Mouse (Mus musculus) kidney, embryonic 15.5 days (tissue): ENCODE measurements at regions not wholly inside any gene's neighbourhood (a gene's known extent, or its start where the extent isn't known, plus 50 kb on each side); places are given as distances from the start of the nearest gene placed in this dataset.

ENCODE experiments used
- ATAC-seq: fragments of 200-750 bp; cut with Nextera tagmentation; replicated peaks from 2 replicates; pipeline ENCODE4 v1.8.0; 2017; ENCODE audit warnings: moderate TSS enrichment; ENCODE audit not compliant: low FRiP score
- H3K27ac ChIP-seq: fragments of 300-500 bp; sonication (generic); 2 replicates; pipeline ENCODE4 v1.5.1; 2015; ENCODE audit warnings: mild to moderate bottlenecking, inconsistent platforms
- H3K27me3 ChIP-seq: fragments of 300-500 bp; sonication (generic); 2 replicates; pipeline ENCODE4 v1.6.1; 2015; ENCODE audit warnings: inconsistent platforms
- H3K36me3 ChIP-seq: fragments of 300-500 bp; sonication (generic); 2 replicates; pipeline ENCODE4 v1.6.1; 2015; ENCODE audit warnings: inconsistent platforms
- H3K4me1 ChIP-seq: fragments of 300-500 bp; sonication (generic); 2 replicates; pipeline ENCODE4 v1.6.1; 2015; ENCODE audit warnings: inconsistent platforms
- H3K4me2 ChIP-seq: fragments of 300-500 bp; sonication (generic); 2 replicates; pipeline ENCODE4 v1.6.1; 2015; ENCODE audit warnings: moderate library complexity, mild to moderate bottlenecking, inconsistent platforms
- H3K4me3 ChIP-seq: fragments of 300-500 bp; sonication (generic); replicated peaks from 2 replicates; pipeline ENCODE4 v1.5.1; 2015; ENCODE audit warnings: mild to moderate bottlenecking, inconsistent platforms
- H3K9ac ChIP-seq: fragments of 300-500 bp; sonication (generic); 2 replicates; pipeline ENCODE4 v1.6.1; 2015; ENCODE audit warnings: mild to moderate bottlenecking, inconsistent platforms
- H3K9me3 ChIP-seq: fragments of 300-500 bp; sonication (generic); replicated peaks from 2 replicates; pipeline ENCODE4 v1.6.1; 2016; ENCODE audit warnings: inconsistent platforms
- WGBS: fragments of 180-500 bp; shearing (Covaris S2); methylation state at CpG from one replicate; pipeline ENCODE4 v1.1.7; 2015; ENCODE audit warnings: mixed read lengths; 5-methylcytosine and 5-hydroxymethylcytosine counted together

DNA sequence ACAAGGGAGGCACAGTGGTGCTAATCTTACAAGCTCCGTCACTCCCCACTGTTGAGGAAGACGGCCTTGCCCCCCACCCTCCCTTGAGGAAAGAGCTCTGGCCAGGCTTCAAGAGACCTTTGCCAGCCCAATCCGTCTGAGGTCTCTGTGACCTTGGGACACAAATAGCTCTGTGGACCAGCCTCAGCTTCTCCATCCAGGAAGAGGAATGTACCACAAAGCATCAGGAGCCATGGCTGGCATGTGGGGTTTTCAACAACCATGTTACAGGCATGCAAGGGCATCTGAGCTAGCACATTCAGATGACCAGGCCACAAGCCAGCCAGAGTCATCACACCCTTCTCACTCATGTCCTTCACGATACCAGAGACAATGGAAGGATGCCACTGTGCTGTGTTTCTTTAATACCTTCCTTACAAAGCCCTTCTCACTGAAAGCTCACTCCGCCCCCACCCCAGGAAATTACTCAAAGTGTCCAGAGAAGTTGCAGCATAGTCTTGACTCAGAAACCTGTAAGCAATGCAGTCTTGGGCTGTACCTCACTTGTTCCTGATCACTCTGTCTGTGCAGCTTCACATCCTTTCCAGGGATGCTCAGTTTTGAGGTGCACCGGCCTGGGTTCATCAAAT, 148.8 kb upstream of the Rreb1 start:
- H3K9me3 ChIP-seq: no peaks in the 10 kb centered on the region
- H3K27ac ChIP-seq: no peak overlapping the region
- H3K4me3 ChIP-seq: no peak overlapping the region
- no peaks in the 10 kb centered on the region for H3K36me3 ChIP-seq
- no peak overlapping the region for H3K4me2 ChIP-seq
- H3K4me1 ChIP-seq: no peaks in the 10 kb centered on the region
- 71% methylated on average over 6 of the region's 6 CpGs for WGBS
- ATAC-seq: no peak
- no peaks in the 10 kb centered on the region for H3K27me3 ChIP-seq
- no peak overlapping the region for H3K9ac ChIP-seq

DNA sequence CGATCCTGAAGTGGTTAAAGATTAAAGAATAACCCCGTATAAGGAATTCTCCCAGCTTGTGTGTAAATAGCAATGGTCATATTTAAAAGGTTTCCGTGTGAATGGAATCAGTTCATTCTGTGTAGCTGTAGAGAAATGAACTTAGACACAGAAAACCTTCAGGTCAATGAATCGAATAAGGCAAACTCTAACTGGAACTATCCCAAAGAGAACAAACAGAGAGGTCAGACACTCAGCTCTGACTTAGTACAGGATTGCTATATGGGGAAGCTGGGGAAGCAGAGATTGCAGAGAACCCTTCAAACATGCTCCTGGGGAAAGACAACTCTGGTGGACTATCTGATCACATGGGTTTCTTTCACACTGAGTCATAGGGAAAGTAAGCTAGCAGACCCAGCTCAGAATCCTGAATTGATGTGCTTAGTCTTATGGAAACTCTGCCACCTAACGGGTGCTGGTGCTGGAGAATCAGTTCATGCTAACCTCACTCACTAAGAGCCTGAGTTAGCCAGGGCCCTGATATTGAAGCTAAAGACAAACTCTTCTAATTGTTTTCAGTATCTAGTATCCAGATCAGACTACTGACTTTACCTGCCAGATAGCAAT, 145.3 kb upstream of the Rreb1 start:
- H3K36me3 ChIP-seq: no peaks in the 10 kb centered on the region
- no peak overlapping the region for H3K4me3 ChIP-seq
- WGBS: 87% methylated on average over 5 of the region's 5 CpGs
- ATAC-seq: no peak
- no peak overlapping the region for H3K9ac ChIP-seq
- H3K27ac ChIP-seq: no peak overlapping the region
- H3K4me1 ChIP-seq: peaks cover 7% of the 10 kb centered on the region
- no peaks in the 10 kb centered on the region for H3K27me3 ChIP-seq
- no peaks in the 10 kb centered on the region for H3K9me3 ChIP-seq
- H3K4me2 ChIP-seq: no peak overlapping the region

DNA sequence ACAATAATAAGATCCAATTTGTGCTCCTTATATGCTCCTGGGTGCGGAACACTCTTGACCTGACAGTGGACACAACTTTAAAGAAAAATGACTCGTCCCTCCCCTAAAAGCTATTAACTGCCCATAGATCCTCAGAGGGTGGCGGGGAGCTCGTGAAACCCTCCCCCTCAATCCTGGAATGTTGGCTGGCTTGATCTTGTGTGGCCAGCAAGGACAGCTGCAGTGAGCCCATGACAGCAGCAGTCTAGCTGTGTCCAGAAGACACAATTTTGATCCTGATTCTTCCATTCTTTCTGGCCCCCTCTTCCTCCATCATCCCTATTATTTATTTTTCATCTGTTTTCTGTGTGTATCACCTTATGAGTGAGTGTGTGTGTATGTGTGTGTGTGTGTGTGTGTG, 141.8 kb upstream of the Rreb1 start:
- H3K27ac ChIP-seq: no peak overlapping the region
- H3K4me1 ChIP-seq: peaks cover 12% of the 10 kb centered on the region
- ATAC-seq: no peak
- H3K36me3 ChIP-seq: no peaks in the 10 kb centered on the region
- no peak overlapping the region for H3K4me2 ChIP-seq
- no peaks in the 10 kb centered on the region for H3K27me3 ChIP-seq
- H3K4me3 ChIP-seq: no peak overlapping the region
- WGBS: 38% methylated on average over 4 of the region's 4 CpGs
- no peaks in the 10 kb centered on the region for H3K9me3 ChIP-seq
- H3K9ac ChIP-seq: no peak overlapping the region

DNA sequence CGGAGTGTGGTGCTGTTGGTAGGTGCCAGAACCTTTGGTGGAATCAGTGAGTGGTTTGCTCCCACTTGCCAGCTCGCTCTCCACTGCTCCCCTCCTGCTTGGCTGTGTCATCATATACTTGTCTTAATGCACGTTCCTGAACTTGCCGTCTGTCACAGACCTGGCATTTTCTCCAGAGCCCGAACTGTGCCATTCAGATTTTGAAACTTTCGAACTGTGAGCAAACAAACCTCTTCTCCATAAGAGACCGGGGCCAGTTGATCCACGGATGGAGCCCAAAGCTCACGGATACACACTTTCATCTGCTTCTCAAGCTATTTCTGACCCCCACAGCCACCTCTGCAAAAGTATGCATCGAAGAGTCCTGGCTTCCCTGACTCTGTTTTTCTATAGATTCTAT, 141.0 kb upstream of the Rreb1 start:
- peaks cover 12% of the 10 kb centered on the region for H3K4me1 ChIP-seq
- no peak for ATAC-seq
- H3K4me3 ChIP-seq: no peak overlapping the region
- no peaks in the 10 kb centered on the region for H3K27me3 ChIP-seq
- no peaks in the 10 kb centered on the region for H3K36me3 ChIP-seq
- H3K9me3 ChIP-seq: no peaks in the 10 kb centered on the region
- WGBS: 82% methylated on average over 10 of the region's 10 CpGs
- H3K4me2 ChIP-seq: no peak overlapping the region
- no peak overlapping the region for H3K27ac ChIP-seq
- H3K9ac ChIP-seq: no peak overlapping the region

DNA sequence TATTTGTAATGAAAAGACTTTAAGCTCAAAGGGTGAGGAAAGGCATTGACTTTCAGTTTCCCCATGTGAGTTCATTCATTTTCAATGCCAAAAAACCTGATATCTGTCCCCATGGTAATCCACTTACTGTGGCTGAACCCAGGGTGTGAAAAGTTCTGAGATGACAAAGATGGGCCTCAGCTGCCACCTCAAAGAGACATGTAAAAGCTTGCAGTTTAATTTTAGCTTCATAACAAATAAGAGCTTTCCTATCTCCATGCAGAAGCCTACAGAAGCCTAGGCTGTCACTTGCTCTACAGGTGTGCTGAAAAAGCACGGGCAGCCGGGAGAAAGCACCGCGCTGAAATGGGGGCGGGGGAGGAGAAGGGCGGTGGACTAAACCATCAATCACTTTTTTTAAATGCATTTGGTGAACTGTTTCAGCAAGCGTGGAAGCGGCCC, 140.1 kb upstream of the Rreb1 start:
- Histone ChIP-seq H3K9me3 (no peaks in the 10 kb centered on the region), H3K36me3 (no peaks in the 10 kb centered on the region)

DNA sequence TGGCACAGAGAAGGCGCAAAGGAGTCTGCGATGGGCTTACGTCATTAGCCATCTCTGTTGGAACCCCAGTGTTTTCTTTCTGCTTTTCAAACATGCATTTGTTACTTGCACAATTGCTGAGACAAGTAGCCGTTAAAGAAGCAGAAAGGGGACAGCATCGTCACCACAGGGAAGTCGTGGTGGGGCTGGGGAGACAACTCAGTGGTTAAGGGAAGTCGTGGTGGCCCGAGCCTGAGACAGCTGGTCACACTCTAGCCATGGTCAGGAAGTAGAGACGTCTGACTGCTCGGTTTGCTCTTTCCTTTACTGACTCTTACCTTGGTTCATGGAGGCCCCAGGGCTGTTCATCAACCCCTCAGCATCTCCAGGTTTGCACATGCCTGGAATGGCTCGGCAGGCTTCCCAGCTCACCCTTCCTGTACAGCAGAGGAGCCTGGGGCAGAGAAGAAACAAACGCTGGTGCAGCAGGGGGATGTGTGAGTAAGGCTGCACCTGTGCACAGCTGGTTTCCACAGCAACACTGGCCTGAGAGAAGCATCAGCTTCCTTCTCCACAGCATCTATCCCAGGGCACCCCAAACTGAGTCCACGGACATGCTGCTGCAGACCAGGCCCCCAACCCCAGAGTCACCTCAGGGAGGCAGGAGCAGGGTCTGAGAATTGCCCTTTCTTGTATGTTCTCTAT, 135.6 kb upstream of the Rreb1 start:
- no peak overlapping the region for H3K27ac ChIP-seq
- no peak overlapping the region for H3K4me3 ChIP-seq
- no peak for ATAC-seq
- H3K9me3 ChIP-seq: no peaks in the 10 kb centered on the region
- WGBS: 63% methylated on average over 13 of the region's 13 CpGs
- no peak overlapping the region for H3K4me2 ChIP-seq
- no peaks in the 10 kb centered on the region for H3K27me3 ChIP-seq
- peaks cover 10% of the 10 kb centered on the region for H3K4me1 ChIP-seq
- no peaks in the 10 kb centered on the region for H3K36me3 ChIP-seq
- no peak overlapping the region for H3K9ac ChIP-seq

More for the DNA sequence above, 140.1 kb upstream of the Rreb1 start:
- Histone ChIP-seq H3K27me3 (no peaks in the 10 kb centered on the region), H3K4me2 (no peak overlapping the region), H3K9ac (no peak overlapping the region), H3K4me3 (no peak overlapping the region), H3K4me1 (peaks cover 12% of the 10 kb centered on the region), H3K27ac (no peak overlapping the region)
- 11% methylated on average over 8 of the region's 8 CpGs for WGBS
- ATAC-seq: no peak; the same call in 1 of the 2 replicates

DNA sequence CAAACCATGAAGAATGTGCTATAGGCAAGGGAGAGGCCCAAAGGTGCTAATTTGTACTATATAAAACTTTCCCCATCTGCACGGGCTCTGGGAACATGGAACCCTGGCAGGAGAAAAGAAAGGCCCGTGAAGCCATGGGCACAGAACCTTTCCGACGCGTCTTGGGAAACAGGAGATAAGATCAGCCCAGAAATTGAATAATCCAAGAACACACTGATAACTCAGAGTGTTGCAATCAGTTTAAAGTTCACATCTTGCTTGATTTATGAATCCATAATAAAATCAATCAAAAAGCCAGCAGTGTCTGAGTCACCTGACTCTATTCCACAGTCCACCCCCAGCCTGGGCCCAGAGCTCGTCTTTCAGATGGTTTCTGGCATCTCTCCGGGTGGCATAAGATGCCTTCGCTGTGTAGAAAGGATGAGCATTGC, 133.4 kb upstream of the Rreb1 start:
- no peak for ATAC-seq
- H3K4me3 ChIP-seq: no peak overlapping the region
- WGBS: 65% methylated on average over 8 of the region's 8 CpGs
- no peaks in the 10 kb centered on the region for H3K27me3 ChIP-seq
- H3K9me3 ChIP-seq: no peaks in the 10 kb centered on the region
- no peak overlapping the region for H3K27ac ChIP-seq
- H3K36me3 ChIP-seq: no peaks in the 10 kb centered on the region
- H3K4me2 ChIP-seq: no peak overlapping the region
- no peak overlapping the region for H3K9ac ChIP-seq
- H3K4me1 ChIP-seq: peaks cover 6% of the 10 kb centered on the region; the same call in 1 of the 2 replicates

DNA sequence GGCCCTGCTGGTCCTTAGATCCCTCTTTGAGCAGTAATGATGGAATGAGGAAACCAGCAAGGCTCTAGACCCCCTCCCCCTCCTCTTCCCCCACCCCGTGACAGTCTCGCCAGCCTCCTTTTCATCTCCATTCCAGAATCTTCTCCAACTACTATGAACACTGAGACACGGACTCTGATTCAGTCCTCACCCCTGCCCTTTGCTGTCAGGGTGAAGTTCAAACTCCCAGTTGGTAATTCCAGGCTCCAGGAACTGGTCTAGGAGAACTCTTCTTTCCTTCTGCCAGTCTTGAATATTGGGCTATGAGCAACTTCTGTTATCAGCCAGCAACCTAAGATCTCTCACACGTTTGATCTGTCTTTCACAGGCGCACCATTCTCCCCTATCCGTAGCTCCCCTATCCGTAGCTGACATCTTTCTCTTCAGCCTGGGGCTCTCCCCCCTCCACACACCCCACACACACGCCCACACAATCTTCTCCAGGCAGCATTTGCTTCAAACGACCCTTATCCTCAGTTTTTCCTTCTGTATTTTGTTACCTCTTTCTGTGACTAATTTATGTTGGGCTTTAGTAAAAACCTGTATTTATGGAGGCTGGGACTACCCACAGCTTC, 128.6 kb upstream of the Rreb1 start:
- no peak overlapping the region for H3K4me3 ChIP-seq
- H3K4me2 ChIP-seq: no peak overlapping the region
- peaks cover 8% of the 10 kb centered on the region; the same call in 1 of the 2 replicates for H3K4me1 ChIP-seq
- WGBS: 24% methylated on average over 9 of the region's 9 CpGs
- H3K9ac ChIP-seq: no peak overlapping the region
- H3K27me3 ChIP-seq: no peaks in the 10 kb centered on the region
- H3K36me3 ChIP-seq: no peaks in the 10 kb centered on the region
- ATAC-seq: no peak
- H3K27ac ChIP-seq: no peak overlapping the region
- H3K9me3 ChIP-seq: no peaks in the 10 kb centered on the region

DNA sequence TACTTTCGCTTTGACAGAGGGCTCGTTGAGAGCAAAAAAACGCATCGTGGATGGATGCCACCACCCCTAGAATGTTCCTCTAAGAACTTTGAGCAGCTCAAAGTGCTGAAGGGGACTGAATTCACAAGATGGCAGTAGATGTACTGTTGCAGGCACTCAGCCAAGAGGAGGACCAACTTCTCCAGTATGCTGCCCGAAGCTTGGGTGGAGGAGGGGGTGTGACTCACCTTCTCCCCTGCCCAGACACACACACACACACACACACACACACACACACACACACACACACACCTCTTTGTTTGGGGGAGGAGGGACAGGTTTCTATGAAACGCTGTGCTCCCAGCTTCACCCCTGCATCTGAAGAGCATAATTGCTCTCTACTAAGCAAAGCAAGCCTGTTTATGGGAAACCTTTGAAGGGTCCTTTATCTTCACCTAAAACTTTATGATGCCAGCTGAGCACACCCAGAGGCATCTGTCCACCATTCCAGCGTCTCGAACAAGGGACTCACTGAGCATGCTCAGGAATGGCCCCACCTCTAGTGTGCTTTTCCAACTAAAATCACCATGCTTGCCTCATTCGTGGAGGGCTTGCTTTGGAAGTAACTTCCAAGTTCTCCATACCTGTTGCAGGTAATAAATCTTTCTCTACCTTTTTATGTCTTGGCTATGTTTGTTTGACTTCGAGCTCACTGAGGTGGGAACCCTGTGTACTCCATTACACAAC, 126.8 kb upstream of the Rreb1 start:
- Histone ChIP-seq H3K27ac (no peak overlapping the region), H3K9ac (no peak overlapping the region), H3K4me2 (no peak overlapping the region), H3K4me1 (peaks cover 8% of the 10 kb centered on the region; the same call in 1 of the 2 replicates), H3K36me3 (no peaks in the 10 kb centered on the region), H3K9me3 (no peaks in the 10 kb centered on the region), H3K4me3 (no peak overlapping the region), H3K27me3 (no peaks in the 10 kb centered on the region)
- ATAC-seq: no peak
- WGBS: 87% methylated on average over 10 of the region's 10 CpGs

DNA sequence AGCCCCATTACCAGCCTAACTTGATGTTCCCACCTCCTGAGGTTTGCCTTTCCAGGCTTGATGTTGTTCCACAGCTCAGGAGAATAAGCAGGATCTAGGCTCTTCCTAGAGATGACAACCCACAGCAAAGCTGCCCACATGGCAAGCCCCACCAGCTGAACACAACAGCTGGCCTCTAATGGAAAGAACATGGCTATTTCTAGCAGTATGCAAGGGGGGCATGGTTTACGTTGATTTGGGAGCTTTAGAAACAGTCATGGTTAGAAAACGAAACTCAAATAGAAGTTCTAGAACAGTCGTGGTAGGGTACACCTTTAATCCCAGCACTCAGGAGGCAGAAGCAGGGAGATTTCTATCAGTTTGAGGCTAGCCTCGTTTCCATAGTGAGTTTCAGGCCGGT, 123.5 kb upstream of the Rreb1 start:
- no peak for ATAC-seq

DNA sequence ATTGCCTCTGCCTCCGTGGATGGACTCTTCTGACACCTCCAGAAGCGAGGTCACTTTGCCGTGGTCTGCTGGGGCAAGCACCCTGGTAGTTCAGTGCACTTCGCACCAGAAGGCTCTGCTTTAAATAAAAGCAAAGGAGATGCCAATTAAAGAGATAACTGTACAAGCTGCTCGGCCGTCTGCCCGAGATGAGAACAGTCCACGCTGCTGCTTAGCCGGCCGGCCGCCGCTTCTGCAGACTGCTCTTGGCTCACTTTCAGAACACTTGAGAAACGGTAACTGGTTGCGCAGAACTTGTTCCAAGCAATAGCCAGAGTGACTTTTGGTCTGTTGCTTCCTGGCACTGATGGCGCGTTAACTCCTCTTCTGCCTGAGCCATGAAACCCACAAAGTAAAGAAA, 121.0 kb upstream of the Rreb1 start:
- Histone ChIP-seq H3K4me2 (no peak overlapping the region), H3K4me1 (no peaks in the 10 kb centered on the region), H3K36me3 (no peaks in the 10 kb centered on the region), H3K4me3 (no peak overlapping the region), H3K9me3 (no peaks in the 10 kb centered on the region), H3K27ac (no peak overlapping the region), H3K27me3 (0 out of 2 replicates have a peak, but pooled peaks cover 3% of the 10 kb centered on the region), H3K9ac (no peak overlapping the region)
- 64% methylated on average over 16 of the region's 16 CpGs for WGBS
- ATAC-seq: no peak

More for the DNA sequence above, 123.5 kb upstream of the Rreb1 start:
- H3K4me3 ChIP-seq: no peak overlapping the region
- no peak overlapping the region for H3K27ac ChIP-seq
- 0 out of 2 replicates have a peak, but pooled peaks cover 3% of the 10 kb centered on the region for H3K4me1 ChIP-seq
- 0 out of 2 replicates have a peak, but pooled peaks cover 3% of the 10 kb centered on the region for H3K27me3 ChIP-seq
- WGBS: 86% methylated on average over 5 of the region's 5 CpGs
- H3K9ac ChIP-seq: no peak overlapping the region
- no peaks in the 10 kb centered on the region for H3K36me3 ChIP-seq
- H3K4me2 ChIP-seq: no peak overlapping the region
- no peaks in the 10 kb centered on the region for H3K9me3 ChIP-seq
